Mouse (Mus musculus): ENCODE results near the gene Med8. TPM values are rescaled to one million over a fixed set of nuclear protein-coding genes. Genes with fewer than 3 reads are reported as not detected.

Gene Med8
- 87.1 and 99.7 TPM in 2 replicates for polyA plus RNA-seq (2014; fragmentation: Nextera tagmentation; extraction: Ambion mirVana)

DNA sequence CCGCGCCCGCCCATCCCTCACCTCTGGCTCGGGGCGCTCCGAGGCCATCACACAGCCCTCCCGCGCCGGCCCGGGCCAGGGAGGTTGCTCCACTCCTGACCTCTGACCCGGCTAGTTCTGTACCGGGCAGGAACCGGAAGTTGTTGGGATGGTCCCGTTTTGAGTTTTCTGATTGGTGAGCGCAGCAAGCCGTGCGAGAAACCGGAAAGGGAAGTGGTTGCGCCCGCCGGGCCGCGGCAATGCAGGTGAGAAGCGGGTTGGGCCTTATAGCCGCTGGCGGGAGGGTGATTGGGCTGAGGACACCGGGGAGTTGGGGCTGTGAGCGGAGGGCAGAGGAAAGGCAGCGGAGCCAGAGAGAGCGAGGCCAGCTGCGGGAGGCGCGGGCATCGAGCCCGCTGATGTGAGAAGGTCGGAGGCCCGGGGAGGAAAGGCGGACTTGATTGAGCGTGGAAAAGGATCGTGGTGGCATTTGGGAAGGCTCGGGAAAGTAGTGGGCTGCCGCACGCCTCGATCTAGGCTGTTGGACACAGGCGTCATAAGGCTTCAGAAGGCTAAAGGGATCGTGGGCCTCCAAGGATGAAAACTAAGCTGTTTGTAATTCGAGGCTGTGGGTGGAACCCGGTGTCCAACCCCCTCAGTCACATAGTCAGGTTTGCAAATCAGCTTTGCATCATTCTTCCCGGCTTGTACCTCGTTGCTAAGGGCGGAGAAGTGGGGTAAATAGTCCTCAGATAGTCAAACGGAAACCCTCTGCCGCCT lies at the start of gene Med8, which contains the start of gene Szt2:
TSS of gene Med8 (plus strand) at position 196 of the 759 bp plus-strand sequence.
TSS of gene Szt2 (minus strand) at position 132 of the 759 bp plus-strand sequence.
- no peaks in the 10 kb centered on the region for H3K27me3 ChIP-seq (ENCODE audit: control insufficient read depth, insufficient read depth, low read length)
- peaks cover 34% of the 10 kb centered on the region for H3K36me3 ChIP-seq (ENCODE audit: control insufficient read depth, insufficient read depth, low read length)
- H3K4me1 ChIP-seq (ENCODE audit: control insufficient read depth, insufficient read depth, low read length), result peaks cover 10% of the 10 kb centered on the region
- peak within 1 kb of the TSS; percentile 66; the same call in 1 of the 2 replicates for H3K27ac ChIP-seq (ENCODE audit: low read length)
- H3K4me3 ChIP-seq (ENCODE audit: low read depth, low read length), result peak within 1 kb of the TSS; percentile 83
- H3K9ac ChIP-seq (replicated peaks; ENCODE audit: low read depth, low read length), result peak within 1 kb of the TSS; percentile 76
- ATAC-seq (ENCODE audit: insufficient number of reproducible peaks, insufficient read depth, low FRiP score, low read depth), result peak; percentile 94
- H3K9me3 ChIP-seq (ENCODE audit: control insufficient read depth, low read depth, low read length), result no peaks in the 10 kb centered on the region
- H3K4me2 ChIP-seq (replicated peaks; ENCODE audit: low read depth, low read length), result peak within 1 kb of the TSS; percentile 80
- WGBS, result under 1% methylated on average over 53 of the region's 53 CpGs

DNA sequence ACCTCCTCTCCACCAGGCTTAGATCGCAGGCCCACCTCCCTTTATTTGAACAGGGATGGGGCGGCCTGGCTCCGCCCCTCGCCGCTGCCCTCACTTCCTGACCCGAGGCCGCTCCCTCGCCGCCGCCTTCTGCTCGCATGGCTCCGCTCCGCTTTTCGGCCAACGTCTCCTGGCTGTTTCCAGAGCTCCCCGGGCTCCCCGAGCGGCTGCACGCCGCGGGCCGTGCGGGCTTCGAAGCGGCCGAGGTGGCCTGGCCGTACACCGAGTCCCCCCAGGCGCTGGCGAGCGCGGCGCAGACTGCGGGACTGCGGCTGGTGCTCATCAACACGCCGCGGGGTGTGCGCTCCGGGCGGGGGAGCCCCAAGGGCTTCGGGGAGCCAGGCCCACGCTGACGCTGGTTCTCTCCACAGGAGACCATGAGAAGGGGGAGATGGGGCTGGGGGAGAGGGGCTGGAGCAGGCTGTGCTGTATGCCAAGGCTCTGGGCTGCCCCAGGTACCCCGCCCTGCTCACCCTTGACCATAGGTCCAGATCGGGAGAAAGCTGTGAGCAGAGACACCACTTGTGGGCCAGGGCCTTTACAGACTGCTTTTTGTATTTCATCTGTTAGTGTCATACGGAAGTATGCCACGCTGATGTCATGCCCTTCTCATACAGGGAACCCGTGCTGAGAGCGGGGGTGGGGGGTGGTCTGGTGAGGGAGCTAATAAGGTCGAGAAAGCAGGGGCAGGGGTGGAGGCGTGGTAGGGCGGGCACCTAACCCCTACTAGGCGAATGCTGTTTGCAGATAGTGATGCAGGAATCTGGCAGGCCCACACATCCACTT lies 49.0 kb upstream of the Med8 start:
- Histone ChIP-seq H3K36me3 (ENCODE audit: control insufficient read depth, insufficient read depth, low read length) (peaks cover 30% of the 10 kb centered on the region), H3K4me3 (ENCODE audit: low read depth, low read length) (peak overlapping the region; percentile 76), H3K27me3 (ENCODE audit: control insufficient read depth, insufficient read depth, low read length) (no peaks in the 10 kb centered on the region), H3K27ac (ENCODE audit: low read length) (peak overlapping the region; percentile 79), H3K4me2 (replicated peaks; ENCODE audit: low read depth, low read length) (peak overlapping the region; percentile 83), H3K4me1 (ENCODE audit: control insufficient read depth, insufficient read depth, low read length) (0 out of 2 replicates have a peak, but pooled peaks cover 7% of the 10 kb centered on the region), H3K9ac (replicated peaks; ENCODE audit: low read depth, low read length) (peak overlapping the region; percentile 82), H3K9me3 (ENCODE audit: control insufficient read depth, low read depth, low read length) (no peaks in the 10 kb centered on the region)
- peak; percentile 83 for ATAC-seq (ENCODE audit: insufficient number of reproducible peaks, insufficient read depth, low FRiP score, low read depth)
- WGBS, result 2% methylated on average over 54 of the region's 54 CpGs

DNA sequence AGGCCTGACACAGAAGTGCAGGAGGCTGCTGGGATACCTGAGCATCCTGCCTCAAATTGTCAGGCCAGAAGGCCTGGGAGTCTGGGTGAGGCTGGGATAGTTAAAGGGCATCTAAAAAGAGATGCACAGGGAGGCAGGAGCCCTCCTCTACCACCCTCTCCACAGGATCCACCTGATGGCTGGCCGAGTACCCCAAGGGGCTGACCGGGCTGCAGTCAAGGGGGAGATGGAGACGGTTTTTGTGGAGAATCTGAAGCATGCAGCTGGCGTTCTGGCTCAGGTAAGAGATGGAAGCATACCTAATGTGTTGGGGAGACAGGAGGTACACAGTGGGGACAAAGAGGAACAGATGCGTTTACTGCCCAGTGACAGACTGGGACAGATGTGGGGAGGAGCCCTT lies 47.7 kb upstream of the Med8 start:
- H3K27ac ChIP-seq (ENCODE audit: low read length), result no peak overlapping the region
- WGBS, result 79% methylated on average over 5 of the region's 5 CpGs

DNA sequence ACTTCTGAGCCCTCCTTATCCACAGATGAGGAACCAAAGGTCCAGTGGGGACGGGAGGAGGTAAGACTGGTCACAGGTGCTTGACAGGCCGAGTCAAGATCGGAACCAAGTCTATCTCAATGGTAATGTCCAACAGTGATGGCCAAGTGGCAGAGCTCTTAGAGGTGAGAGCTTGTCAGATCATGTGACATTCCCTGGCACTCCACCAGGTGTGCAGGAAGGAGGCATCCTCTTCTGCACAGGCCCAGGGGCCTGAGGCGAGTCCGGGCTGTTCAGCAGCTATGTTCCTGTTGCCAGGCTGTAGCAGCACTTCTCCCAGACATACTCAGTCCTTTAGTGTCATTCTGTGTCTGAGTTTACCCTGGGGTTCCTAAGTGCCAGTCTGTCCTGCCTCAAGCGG lies 46.3 kb upstream of the Med8 start:
- WGBS, result 89% methylated on average over 6 of the region's 6 CpGs
- no peak overlapping the region for H3K9ac ChIP-seq (replicated peaks; ENCODE audit: low read depth, low read length)
- peaks cover 45% of the 10 kb centered on the region for H3K36me3 ChIP-seq (ENCODE audit: control insufficient read depth, insufficient read depth, low read length)
- no peak overlapping the region for H3K4me3 ChIP-seq (ENCODE audit: low read depth, low read length)
- no peak for ATAC-seq (ENCODE audit: insufficient number of reproducible peaks, insufficient read depth, low FRiP score, low read depth)
- no peak overlapping the region for H3K4me2 ChIP-seq (replicated peaks; ENCODE audit: low read depth, low read length)
- no peak overlapping the region for H3K27ac ChIP-seq (ENCODE audit: low read length)
- 0 out of 2 replicates have a peak, but pooled peaks cover 7% of the 10 kb centered on the region for H3K4me1 ChIP-seq (ENCODE audit: control insufficient read depth, insufficient read depth, low read length)
- no peaks in the 10 kb centered on the region for H3K9me3 ChIP-seq (ENCODE audit: control insufficient read depth, low read depth, low read length)
- no peaks in the 10 kb centered on the region for H3K27me3 ChIP-seq (ENCODE audit: control insufficient read depth, insufficient read depth, low read length)

More for the DNA sequence above, 47.7 kb upstream of the Med8 start:
- H3K9ac ChIP-seq (replicated peaks; ENCODE audit: low read depth, low read length), result no peak overlapping the region
- no peaks in the 10 kb centered on the region for H3K27me3 ChIP-seq (ENCODE audit: control insufficient read depth, insufficient read depth, low read length)
- no peaks in the 10 kb centered on the region for H3K9me3 ChIP-seq (ENCODE audit: control insufficient read depth, low read depth, low read length)
- 0 out of 2 replicates have a peak, but pooled peaks cover 7% of the 10 kb centered on the region for H3K4me1 ChIP-seq (ENCODE audit: control insufficient read depth, insufficient read depth, low read length)
- ATAC-seq (ENCODE audit: insufficient number of reproducible peaks, insufficient read depth, low FRiP score, low read depth), result no peak
- H3K4me2 ChIP-seq (replicated peaks; ENCODE audit: low read depth, low read length), result no peak overlapping the region
- no peak overlapping the region for H3K4me3 ChIP-seq (ENCODE audit: low read depth, low read length)
- H3K36me3 ChIP-seq (ENCODE audit: control insufficient read depth, insufficient read depth, low read length), result peaks cover 41% of the 10 kb centered on the region

DNA sequence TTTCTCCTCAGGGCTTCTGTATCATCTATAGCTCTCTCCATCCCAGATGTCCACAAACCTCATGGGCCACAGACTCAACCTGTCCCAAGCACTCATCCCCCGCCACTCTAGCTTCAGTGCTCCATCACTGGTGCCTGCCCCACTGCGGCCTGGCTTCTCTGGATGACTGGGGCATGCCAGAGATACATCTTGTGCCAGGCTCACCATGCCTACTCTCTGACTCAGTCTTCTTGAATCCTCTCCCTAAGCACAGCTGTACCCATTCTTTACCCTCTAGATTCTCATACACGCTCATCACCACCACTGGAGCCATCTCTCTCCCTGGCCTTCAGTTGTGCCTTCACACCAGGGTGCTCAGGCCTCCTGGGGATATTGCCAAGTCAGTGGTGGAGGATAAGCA lies 45.2 kb upstream of the Med8 start:
- Histone ChIP-seq H3K9me3 (ENCODE audit: control insufficient read depth, low read depth, low read length) (no peaks in the 10 kb centered on the region), H3K9ac (replicated peaks; ENCODE audit: low read depth, low read length) (no peak overlapping the region), H3K36me3 (ENCODE audit: control insufficient read depth, insufficient read depth, low read length) (peaks cover 49% of the 10 kb centered on the region), H3K4me3 (ENCODE audit: low read depth, low read length) (no peak overlapping the region), H3K4me2 (replicated peaks; ENCODE audit: low read depth, low read length) (no peak overlapping the region), H3K27ac (ENCODE audit: low read length) (no peak overlapping the region), H3K27me3 (ENCODE audit: control insufficient read depth, insufficient read depth, low read length) (no peaks in the 10 kb centered on the region), H3K4me1 (ENCODE audit: control insufficient read depth, insufficient read depth, low read length) (0 out of 2 replicates have a peak, but pooled peaks cover 7% of the 10 kb centered on the region)
- 93% methylated on average over 3 of the region's 3 CpGs for WGBS
- ATAC-seq (ENCODE audit: insufficient number of reproducible peaks, insufficient read depth, low FRiP score, low read depth), result no peak

DNA sequence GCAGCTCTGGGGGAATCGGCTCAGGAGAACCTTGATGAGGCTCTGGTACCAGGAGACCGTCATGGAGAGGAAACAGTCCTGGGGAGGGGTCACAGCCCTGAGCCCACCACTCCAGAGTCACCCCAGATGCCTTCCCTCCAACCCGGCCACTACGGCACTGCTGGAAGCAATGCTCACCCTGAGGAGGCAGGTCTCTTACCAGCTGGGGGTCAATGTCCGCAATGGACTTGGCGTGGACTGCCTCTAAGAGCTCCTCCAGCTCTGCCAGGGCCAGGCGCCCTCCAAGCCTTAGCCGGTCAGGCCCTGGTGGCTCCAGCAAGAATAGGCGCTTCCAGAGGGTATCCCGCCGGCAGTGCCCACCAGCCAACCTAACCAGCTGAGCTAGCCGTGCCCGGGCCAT lies 44.5 kb upstream of the Med8 start:
- Histone ChIP-seq H3K36me3 (ENCODE audit: control insufficient read depth, insufficient read depth, low read length) (peaks cover 55% of the 10 kb centered on the region), H3K4me2 (replicated peaks; ENCODE audit: low read depth, low read length) (no peak overlapping the region)
- WGBS, result 94% methylated on average over 13 of the region's 13 CpGs

DNA sequence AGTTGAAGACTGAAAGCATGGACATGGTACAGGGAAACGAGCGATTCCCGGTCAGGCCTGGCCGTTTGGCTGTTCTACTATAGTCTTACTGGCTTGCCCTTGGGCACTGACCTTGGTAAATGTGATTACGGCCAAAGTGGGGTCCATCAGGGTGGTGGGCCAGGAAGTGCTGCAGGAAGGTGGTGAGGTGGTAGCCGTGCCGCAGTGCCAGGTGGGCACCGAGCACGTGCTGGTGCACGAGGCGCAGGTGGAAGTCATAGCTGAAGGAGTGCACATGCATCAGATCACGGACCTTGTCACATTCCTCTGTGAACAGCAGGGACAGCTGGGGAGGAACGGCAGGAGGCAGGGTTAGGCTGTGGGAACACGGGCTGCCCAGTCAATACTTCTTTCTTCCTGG lies 43.1 kb upstream of the Med8 start:
- Histone ChIP-seq H3K27me3 (ENCODE audit: control insufficient read depth, insufficient read depth, low read length) (no peaks in the 10 kb centered on the region), H3K4me3 (ENCODE audit: low read depth, low read length) (no peak overlapping the region), H3K27ac (ENCODE audit: low read length) (no peak overlapping the region), H3K4me2 (replicated peaks; ENCODE audit: low read depth, low read length) (no peak overlapping the region), H3K9ac (replicated peaks; ENCODE audit: low read depth, low read length) (no peak overlapping the region), H3K4me1 (ENCODE audit: control insufficient read depth, insufficient read depth, low read length) (0 out of 2 replicates have a peak, but pooled peaks cover under 1% of the 10 kb centered on the region), H3K36me3 (ENCODE audit: control insufficient read depth, insufficient read depth, low read length) (peaks cover 63% of the 10 kb centered on the region), H3K9me3 (ENCODE audit: control insufficient read depth, low read depth, low read length) (no peaks in the 10 kb centered on the region)
- no peak for ATAC-seq (ENCODE audit: insufficient number of reproducible peaks, insufficient read depth, low FRiP score, low read depth)
- WGBS, result 91% methylated on average over 14 of the region's 14 CpGs

More for the DNA sequence above, 44.5 kb upstream of the Med8 start:
- Histone ChIP-seq H3K27me3 (ENCODE audit: control insufficient read depth, insufficient read depth, low read length) (no peaks in the 10 kb centered on the region), H3K4me3 (ENCODE audit: low read depth, low read length) (no peak overlapping the region), H3K4me1 (ENCODE audit: control insufficient read depth, insufficient read depth, low read length) (0 out of 2 replicates have a peak, but pooled peaks cover 7% of the 10 kb centered on the region), H3K9me3 (ENCODE audit: control insufficient read depth, low read depth, low read length) (no peaks in the 10 kb centered on the region), H3K9ac (replicated peaks; ENCODE audit: low read depth, low read length) (no peak overlapping the region), H3K27ac (ENCODE audit: low read length) (no peak overlapping the region)
- no peak for ATAC-seq (ENCODE audit: insufficient number of reproducible peaks, insufficient read depth, low FRiP score, low read depth)

DNA sequence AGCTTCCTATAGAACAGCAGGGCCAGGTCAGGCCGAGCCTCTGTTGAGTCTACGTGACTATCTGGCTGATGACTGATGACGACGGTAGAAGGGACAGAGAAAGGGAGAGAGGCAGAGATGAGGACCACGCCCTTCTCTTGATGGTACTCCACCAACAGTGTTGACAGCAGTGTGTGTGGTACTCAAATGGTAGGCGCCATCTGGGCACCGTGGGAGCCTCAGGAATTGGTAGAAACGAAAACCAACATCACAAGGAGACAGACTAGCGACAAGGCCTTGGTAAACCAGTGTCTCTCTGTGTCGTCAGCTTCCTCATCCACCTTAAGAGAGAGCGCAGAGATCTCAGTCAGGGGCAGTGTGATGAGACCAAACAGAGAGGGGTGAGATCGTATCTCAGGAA lies 41.6 kb upstream of the Med8 start:
- Histone ChIP-seq H3K36me3 (ENCODE audit: control insufficient read depth, insufficient read depth, low read length) (peaks cover 69% of the 10 kb centered on the region), H3K27me3 (ENCODE audit: control insufficient read depth, insufficient read depth, low read length) (no peaks in the 10 kb centered on the region), H3K9me3 (ENCODE audit: control insufficient read depth, low read depth, low read length) (no peaks in the 10 kb centered on the region), H3K27ac (ENCODE audit: low read length) (no peak overlapping the region), H3K4me2 (replicated peaks; ENCODE audit: low read depth, low read length) (no peak overlapping the region), H3K9ac (replicated peaks; ENCODE audit: low read depth, low read length) (no peak overlapping the region), H3K4me1 (ENCODE audit: control insufficient read depth, insufficient read depth, low read length) (no peaks in the 10 kb centered on the region), H3K4me3 (ENCODE audit: low read depth, low read length) (no peak overlapping the region)
- ATAC-seq (ENCODE audit: insufficient number of reproducible peaks, insufficient read depth, low FRiP score, low read depth), result no peak
- 86% methylated on average over 12 of the region's 12 CpGs for WGBS

All from stomach, embryonic 14.5 days (tissue).